Mouse (Mus musculus): ENCODE results near the gene Aif1. TPM values are rescaled to one million over a fixed set of nuclear protein-coding genes. Genes with fewer than 3 reads are reported as not detected.

Gene Aif1
- polyA plus RNA-seq, 1 experiment from 2014 or later: 8.3 TPM

DNA sequence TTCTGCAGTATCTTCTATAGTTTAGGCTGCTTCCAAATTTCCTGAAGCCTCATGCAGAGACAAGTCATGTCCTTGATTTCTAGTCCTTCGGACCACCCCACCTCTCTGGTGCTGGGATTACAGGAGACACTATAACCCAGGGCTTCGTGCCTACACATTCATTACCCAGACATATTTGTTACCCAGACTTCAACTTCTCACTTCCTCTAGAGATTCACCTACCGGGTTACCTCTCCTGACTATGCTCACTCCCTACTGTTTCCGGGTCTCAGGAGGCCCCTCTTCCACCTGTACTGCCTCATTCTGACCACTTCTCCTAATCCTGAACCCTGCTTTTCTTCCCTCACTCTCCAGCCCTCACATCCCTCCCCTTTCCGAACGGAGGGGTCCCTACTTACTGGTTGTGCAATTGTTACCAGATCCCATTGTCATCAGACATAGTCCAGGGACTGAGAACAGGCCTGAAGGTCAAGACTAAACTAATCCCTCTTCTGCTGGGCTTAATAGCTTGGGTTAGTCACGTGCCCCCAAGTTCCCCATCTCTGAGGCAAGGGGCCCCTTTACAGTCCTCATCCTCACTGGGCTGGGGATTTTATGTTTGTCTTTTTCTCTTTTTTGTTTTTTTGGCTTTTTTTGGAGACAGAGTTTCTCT lies 12.2 kb upstream of the Aif1 start, which contains the start of gene Lst1:
TSS of gene Lst1 (minus strand) at position 481 of the 652 bp plus-strand sequence.
- Histone ChIP-seq H3K27me3 (ENCODE audit: insufficient read depth, low read length) (no peaks in the 10 kb centered on the region), H3K9ac (replicated peaks; ENCODE audit: low read length) (no peak within 1 kb of the TSS), H3K4me2 (replicated peaks; ENCODE audit: low read depth, low read length) (no peak within 1 kb of the TSS), H3K4me3 (ENCODE audit: low read length) (no peak within 1 kb of the TSS), H3K4me1 (ENCODE audit: insufficient read depth, low read length) (0 out of 2 replicates have a peak, but pooled peaks cover 6% of the 10 kb centered on the region), H3K27ac (ENCODE audit: low read length) (no peak within 1 kb of the TSS), H3K9me3 (ENCODE audit: low read length) (no peaks in the 10 kb centered on the region), H3K36me3 (ENCODE audit: insufficient read depth, low read length) (no peaks in the 10 kb centered on the region)
- no peak for ATAC-seq (ENCODE audit: low FRiP score, low TSS enrichment)
- 73% methylated on average over 7 of the region's 7 CpGs for WGBS

GRCm38 (mm10) chr17:35187345-35187744 lies 11.5 kb upstream of the Aif1 start:
- no peaks in the 10 kb centered on the region for H3K27me3 ChIP-seq (ENCODE audit: insufficient read depth, low read length)
- H3K4me2 ChIP-seq (replicated peaks; ENCODE audit: low read depth, low read length): no peak overlapping the region
- H3K9me3 ChIP-seq (ENCODE audit: low read length): no peaks in the 10 kb centered on the region
- no peak overlapping the region for H3K9ac ChIP-seq (replicated peaks; ENCODE audit: low read length)
- no peak for ATAC-seq (ENCODE audit: low FRiP score, low TSS enrichment)
- 55% methylated on average over 4 of the region's 4 CpGs for WGBS
- H3K4me1 ChIP-seq (ENCODE audit: insufficient read depth, low read length): 0 out of 2 replicates have a peak, but pooled peaks cover 6% of the 10 kb centered on the region
- no peak overlapping the region for H3K4me3 ChIP-seq (ENCODE audit: low read length)
- no peaks in the 10 kb centered on the region for H3K36me3 ChIP-seq (ENCODE audit: insufficient read depth, low read length)
- no peak overlapping the region for H3K27ac ChIP-seq (ENCODE audit: low read length)

GRCm38 (mm10) chr17:35186681-35187080 lies 10.8 kb upstream of the Aif1 start:
- Histone ChIP-seq H3K9ac (replicated peaks; ENCODE audit: low read length) (peak overlapping the region; percentile 28; the same call in 1 of the 2 replicates), H3K4me1 (ENCODE audit: insufficient read depth, low read length) (0 out of 2 replicates have a peak, but pooled peaks cover 6% of the 10 kb centered on the region), H3K9me3 (ENCODE audit: low read length) (no peaks in the 10 kb centered on the region), H3K4me2 (replicated peaks; ENCODE audit: low read depth, low read length) (peak overlapping the region; percentile 64), H3K27ac (ENCODE audit: low read length) (peak overlapping the region; percentile 70), H3K4me3 (ENCODE audit: low read length) (peak overlapping the region; percentile 49), H3K27me3 (ENCODE audit: insufficient read depth, low read length) (no peaks in the 10 kb centered on the region), H3K36me3 (ENCODE audit: insufficient read depth, low read length) (no peaks in the 10 kb centered on the region)
- ATAC-seq (ENCODE audit: low FRiP score, low TSS enrichment): peak; percentile 36; the same call in 1 of the 2 replicates
- WGBS: 0% methylated on average over 4 of the region's 4 CpGs

DNA sequence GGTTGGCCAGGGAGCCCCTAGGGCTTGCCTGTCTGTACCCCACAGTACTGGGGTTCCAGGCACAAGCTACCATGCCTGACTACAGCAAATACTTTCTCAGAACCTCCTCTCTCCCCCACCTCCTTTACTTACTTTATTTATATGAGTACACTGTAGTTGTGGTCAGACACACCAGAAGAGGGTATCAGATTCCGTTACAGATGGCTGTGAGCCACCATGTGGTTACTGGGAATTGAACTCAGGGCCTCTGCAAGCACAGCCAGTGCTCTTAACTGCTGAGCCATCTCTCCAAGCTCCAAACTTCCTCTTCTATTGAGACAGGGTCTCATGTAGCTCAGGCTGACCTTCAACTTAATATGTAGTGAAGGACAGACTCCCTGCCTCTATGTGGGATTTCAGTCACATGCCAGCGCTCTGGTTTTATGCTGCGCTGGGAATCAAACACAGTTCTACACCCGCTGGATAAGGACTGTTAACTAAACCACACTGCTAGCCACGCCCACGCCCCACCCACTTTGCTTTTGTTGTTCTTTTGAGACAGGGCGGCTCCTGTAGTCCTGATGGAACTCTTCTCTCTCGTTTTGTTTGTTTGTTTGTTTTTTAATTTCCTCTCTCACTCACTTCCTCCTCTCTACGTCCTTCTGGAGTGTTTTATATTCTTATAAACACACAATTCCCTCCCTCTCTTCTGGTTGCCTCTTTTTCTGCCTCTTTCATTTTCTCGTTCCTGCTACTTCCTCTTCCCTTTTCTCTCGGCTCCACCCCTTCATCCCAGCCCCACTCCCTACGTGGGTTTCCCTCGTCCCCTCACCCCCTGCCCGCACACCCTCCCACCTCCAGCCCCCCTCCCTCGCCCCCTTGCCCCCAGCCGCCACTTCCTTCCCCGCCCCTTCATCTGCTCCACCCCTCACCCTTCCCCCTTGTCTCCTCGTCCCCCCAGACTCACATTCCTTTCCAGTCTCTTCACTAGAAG lies 10.1 kb upstream of the Aif1 start:
- Histone ChIP-seq H3K9me3 (ENCODE audit: low read length) (no peaks in the 10 kb centered on the region), H3K27ac (ENCODE audit: low read length) (peak overlapping the region; percentile 70), H3K4me3 (ENCODE audit: low read length) (peak overlapping the region; percentile 49), H3K4me2 (replicated peaks; ENCODE audit: low read depth, low read length) (peak overlapping the region; percentile 64), H3K9ac (replicated peaks; ENCODE audit: low read length) (peak overlapping the region; percentile 28), H3K27me3 (ENCODE audit: insufficient read depth, low read length) (no peaks in the 10 kb centered on the region), H3K36me3 (ENCODE audit: insufficient read depth, low read length) (no peaks in the 10 kb centered on the region), H3K4me1 (ENCODE audit: insufficient read depth, low read length) (0 out of 2 replicates have a peak, but pooled peaks cover 6% of the 10 kb centered on the region)
- ATAC-seq (ENCODE audit: low FRiP score, low TSS enrichment): peak; percentile 66
- WGBS: 3% methylated on average over 16 of the region's 18 CpGs

DNA sequence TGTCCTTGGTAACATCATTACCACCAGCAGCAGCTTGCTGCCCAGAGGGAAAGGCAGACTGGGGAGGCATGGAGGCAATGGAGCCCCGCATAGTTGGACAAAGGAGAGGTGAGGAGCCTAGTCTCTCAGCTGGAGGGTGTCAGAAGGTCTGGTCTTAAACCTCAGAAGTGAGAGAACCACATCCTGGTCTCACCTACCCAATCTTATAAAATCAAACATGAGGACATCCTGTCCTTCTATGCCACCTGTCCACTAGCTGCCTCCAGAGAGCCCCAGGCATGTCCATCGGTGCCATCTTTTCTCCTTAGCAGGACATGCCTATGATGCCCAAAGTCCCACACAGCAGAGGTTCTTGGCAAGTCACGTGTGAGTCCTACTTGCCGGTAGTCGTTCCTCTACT lies 4.2 kb upstream of the Aif1 start:
- H3K36me3 ChIP-seq (ENCODE audit: insufficient read depth, low read length): no peaks in the 10 kb centered on the region
- H3K9ac ChIP-seq (replicated peaks; ENCODE audit: low read length): no peak overlapping the region
- H3K4me2 ChIP-seq (replicated peaks; ENCODE audit: low read depth, low read length): no peak overlapping the region
- H3K4me1 ChIP-seq (ENCODE audit: insufficient read depth, low read length): no peaks in the 10 kb centered on the region
- no peaks in the 10 kb centered on the region for H3K27me3 ChIP-seq (ENCODE audit: insufficient read depth, low read length)
- H3K9me3 ChIP-seq (ENCODE audit: low read length): no peaks in the 10 kb centered on the region
- H3K27ac ChIP-seq (ENCODE audit: low read length): no peak overlapping the region
- no peak for ATAC-seq (ENCODE audit: low FRiP score, low TSS enrichment)
- H3K4me3 ChIP-seq (ENCODE audit: low read length): no peak overlapping the region
- WGBS: 88% methylated on average over 5 of the region's 5 CpGs

GRCm38 (mm10) chr17:35178528-35178927 lies 2.7 kb upstream of the Aif1 start:
- WGBS: 15% methylated on average over 5 of the region's 5 CpGs
- no peak overlapping the region for H3K4me3 ChIP-seq (ENCODE audit: low read length)
- no peaks in the 10 kb centered on the region for H3K27me3 ChIP-seq (ENCODE audit: insufficient read depth, low read length)
- H3K9me3 ChIP-seq (ENCODE audit: low read length): no peaks in the 10 kb centered on the region
- no peaks in the 10 kb centered on the region for H3K4me1 ChIP-seq (ENCODE audit: insufficient read depth, low read length)
- no peak overlapping the region for H3K4me2 ChIP-seq (replicated peaks; ENCODE audit: low read depth, low read length)
- no peaks in the 10 kb centered on the region for H3K36me3 ChIP-seq (ENCODE audit: insufficient read depth, low read length)
- no peak overlapping the region for H3K9ac ChIP-seq (replicated peaks; ENCODE audit: low read length)
- no peak overlapping the region for H3K27ac ChIP-seq (ENCODE audit: low read length)
- peak; percentile 74 for ATAC-seq (ENCODE audit: low FRiP score, low TSS enrichment)

DNA sequence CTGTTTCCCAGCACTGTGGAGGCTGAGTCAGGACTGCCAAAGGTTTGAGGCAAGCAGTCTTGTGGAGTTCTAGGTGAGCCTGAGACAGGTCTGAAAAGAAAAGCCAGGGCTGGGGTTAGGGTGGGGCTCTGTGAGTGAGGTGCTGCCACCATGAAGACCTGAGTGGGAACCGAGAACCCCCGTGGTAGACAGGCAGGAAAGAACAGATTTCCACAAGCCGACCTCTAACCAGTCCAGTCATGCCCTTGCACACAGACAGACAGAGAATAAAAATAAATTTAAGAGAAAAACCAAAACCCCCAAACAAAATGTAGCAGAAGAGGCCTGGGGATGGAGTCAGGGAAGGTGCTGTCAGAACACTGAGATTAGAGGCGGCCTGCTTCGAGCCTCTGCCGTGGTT lies 486 bp downstream of the Aif1 start:
- no peak for ATAC-seq (ENCODE audit: low FRiP score, low TSS enrichment)
- no peak overlapping the region for H3K9ac ChIP-seq (replicated peaks; ENCODE audit: low read length)

DNA sequence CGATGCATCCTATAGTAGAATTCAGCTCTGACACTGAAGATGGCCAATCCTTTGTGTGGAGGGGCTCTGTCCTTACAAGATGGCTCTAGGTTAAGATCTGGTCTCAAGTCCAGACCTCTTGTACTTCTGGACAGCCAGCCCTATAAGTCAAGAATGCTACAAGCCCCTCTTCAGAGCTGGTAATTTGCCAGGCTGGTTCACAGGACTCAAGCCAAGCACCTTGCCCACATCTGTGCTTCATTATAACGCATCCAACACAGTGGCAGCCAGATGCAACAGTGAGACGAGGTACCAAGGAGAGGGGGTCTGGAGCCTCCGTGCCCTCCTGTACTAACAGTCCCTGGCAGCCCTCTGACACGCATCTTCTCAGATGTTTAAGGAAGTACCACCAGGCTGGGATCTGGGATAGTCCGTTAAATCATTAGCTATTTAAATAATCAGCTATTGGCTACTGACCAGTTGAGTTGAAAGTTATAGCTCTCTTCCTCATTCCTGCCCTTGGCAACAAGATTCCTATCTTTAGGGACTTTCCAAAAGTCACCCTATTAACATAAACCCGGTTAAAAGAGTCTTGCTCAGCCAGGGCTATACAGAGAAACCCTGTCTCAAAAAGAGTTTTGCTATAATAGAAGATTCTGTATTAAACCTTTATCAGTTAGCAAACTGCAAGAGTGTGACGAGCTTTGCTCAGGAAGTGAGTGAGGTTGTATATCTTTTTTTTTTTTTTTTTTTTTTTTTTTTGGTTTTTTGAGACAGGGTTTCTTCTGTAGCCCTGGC lies 1.5 kb downstream of the Aif1 start:
- peak overlapping the region; percentile 69; the same call in 1 of the 2 replicates for H3K27ac ChIP-seq (ENCODE audit: low read length)
- no peak overlapping the region for H3K4me2 ChIP-seq (replicated peaks; ENCODE audit: low read depth, low read length)
- H3K27me3 ChIP-seq (ENCODE audit: insufficient read depth, low read length): no peaks in the 10 kb centered on the region
- no peaks in the 10 kb centered on the region for H3K36me3 ChIP-seq (ENCODE audit: insufficient read depth, low read length)
- H3K9ac ChIP-seq (replicated peaks; ENCODE audit: low read length): 0 out of 2 replicates have a peak overlapping the region, but pooled peaks have one; percentile 32
- H3K4me3 ChIP-seq (ENCODE audit: low read length): no peak overlapping the region
- H3K9me3 ChIP-seq (ENCODE audit: low read length): no peaks in the 10 kb centered on the region
- ATAC-seq (ENCODE audit: low FRiP score, low TSS enrichment): no peak
- 64% methylated on average over 8 of the region's 8 CpGs for WGBS
- no peaks in the 10 kb centered on the region for H3K4me1 ChIP-seq (ENCODE audit: insufficient read depth, low read length)

More for the DNA sequence above, 486 bp downstream of the Aif1 start:
- no peaks in the 10 kb centered on the region for H3K9me3 ChIP-seq (ENCODE audit: low read length)
- 68% methylated on average over 6 of the region's 6 CpGs for WGBS
- no peak overlapping the region for H3K27ac ChIP-seq (ENCODE audit: low read length)
- no peak overlapping the region for H3K4me2 ChIP-seq (replicated peaks; ENCODE audit: low read depth, low read length)
- no peaks in the 10 kb centered on the region for H3K27me3 ChIP-seq (ENCODE audit: insufficient read depth, low read length)
- no peaks in the 10 kb centered on the region for H3K36me3 ChIP-seq (ENCODE audit: insufficient read depth, low read length)
- H3K4me3 ChIP-seq (ENCODE audit: low read length): no peak overlapping the region
- no peaks in the 10 kb centered on the region for H3K4me1 ChIP-seq (ENCODE audit: insufficient read depth, low read length)

DNA sequence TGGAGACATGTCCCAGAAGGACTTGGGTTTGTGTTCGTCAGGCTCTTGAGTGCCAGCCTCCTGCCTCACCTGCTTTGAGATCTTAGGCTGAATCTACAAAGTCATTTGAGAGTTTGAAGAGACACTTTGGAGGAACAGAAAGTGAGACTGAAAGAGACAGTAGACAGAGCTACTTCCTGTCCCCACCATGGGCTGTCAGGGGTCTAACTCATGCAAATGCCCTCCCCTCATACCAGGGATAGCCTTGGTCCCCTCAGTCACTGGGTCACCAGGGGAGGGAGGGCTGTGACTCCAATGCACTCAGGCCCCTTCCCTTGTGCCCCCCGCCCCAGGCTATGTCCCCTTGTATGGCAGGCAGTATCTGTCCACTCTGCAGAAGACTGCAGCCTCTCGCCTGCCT lies 2.5 kb downstream of the Aif1 start:
- peak overlapping the region; percentile 69 for H3K27ac ChIP-seq (ENCODE audit: low read length)

More for the DNA sequence above, 2.5 kb downstream of the Aif1 start:
- Histone ChIP-seq H3K9me3 (ENCODE audit: low read length) (no peaks in the 10 kb centered on the region), H3K36me3 (ENCODE audit: insufficient read depth, low read length) (no peaks in the 10 kb centered on the region), H3K4me3 (ENCODE audit: low read length) (no peak overlapping the region), H3K9ac (replicated peaks; ENCODE audit: low read length) (no peak overlapping the region), H3K27me3 (ENCODE audit: insufficient read depth, low read length) (no peaks in the 10 kb centered on the region), H3K4me2 (replicated peaks; ENCODE audit: low read depth, low read length) (no peak overlapping the region), H3K4me1 (ENCODE audit: insufficient read depth, low read length) (no peaks in the 10 kb centered on the region)
- no peak for ATAC-seq (ENCODE audit: low FRiP score, low TSS enrichment)
- WGBS: 77% methylated on average over 3 of the region's 3 CpGs

All from kidney, embryonic 16.5 days (tissue).